Mouse (Mus musculus): ENCODE results near the gene B230118H07Rik.

Gene B230118H07Rik

DNA sequence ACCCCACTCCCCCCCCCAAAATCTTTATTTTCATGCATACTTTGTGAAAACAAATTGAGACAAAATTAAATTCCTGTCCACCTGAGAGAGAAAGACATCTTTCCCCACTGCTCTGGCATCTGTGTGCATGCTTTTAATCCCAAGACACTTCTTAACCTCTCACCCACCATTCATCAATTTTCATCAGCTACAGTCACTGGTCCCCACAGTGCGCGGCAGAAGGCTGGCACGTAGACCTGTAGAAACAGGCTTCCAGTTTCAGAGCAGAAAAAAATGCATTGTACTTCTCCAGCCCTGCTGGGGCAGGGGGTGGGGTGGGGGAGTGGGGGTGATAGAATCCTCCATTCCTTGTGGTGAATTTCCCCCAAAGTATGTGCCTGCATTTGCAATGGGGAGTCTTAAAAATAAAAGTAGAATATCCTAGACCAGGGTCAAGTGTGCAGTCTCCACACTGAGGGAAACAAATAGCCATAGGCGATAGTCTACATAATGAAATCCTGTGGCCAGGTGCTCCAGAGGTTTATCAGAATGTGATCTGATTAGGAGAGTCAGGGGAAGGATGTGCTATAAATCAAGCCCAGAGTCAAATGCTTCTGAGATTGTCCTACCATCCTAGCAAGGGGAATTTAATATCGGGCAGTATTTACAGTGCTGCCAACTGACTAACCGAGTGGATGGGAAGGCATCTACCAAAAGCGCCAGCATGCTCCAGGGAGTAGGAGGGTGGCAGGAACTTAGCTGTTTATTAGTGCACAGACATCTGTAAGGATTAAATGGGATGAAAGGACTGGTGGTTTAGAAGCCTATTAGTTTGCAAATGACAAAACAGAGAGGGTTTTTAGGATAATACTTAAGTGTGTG is 10.1 kb downstream of the B230118H07Rik start:
- DNase-seq (ENCODE audit: low spot score in 2 of 2), result no peak

DNA sequence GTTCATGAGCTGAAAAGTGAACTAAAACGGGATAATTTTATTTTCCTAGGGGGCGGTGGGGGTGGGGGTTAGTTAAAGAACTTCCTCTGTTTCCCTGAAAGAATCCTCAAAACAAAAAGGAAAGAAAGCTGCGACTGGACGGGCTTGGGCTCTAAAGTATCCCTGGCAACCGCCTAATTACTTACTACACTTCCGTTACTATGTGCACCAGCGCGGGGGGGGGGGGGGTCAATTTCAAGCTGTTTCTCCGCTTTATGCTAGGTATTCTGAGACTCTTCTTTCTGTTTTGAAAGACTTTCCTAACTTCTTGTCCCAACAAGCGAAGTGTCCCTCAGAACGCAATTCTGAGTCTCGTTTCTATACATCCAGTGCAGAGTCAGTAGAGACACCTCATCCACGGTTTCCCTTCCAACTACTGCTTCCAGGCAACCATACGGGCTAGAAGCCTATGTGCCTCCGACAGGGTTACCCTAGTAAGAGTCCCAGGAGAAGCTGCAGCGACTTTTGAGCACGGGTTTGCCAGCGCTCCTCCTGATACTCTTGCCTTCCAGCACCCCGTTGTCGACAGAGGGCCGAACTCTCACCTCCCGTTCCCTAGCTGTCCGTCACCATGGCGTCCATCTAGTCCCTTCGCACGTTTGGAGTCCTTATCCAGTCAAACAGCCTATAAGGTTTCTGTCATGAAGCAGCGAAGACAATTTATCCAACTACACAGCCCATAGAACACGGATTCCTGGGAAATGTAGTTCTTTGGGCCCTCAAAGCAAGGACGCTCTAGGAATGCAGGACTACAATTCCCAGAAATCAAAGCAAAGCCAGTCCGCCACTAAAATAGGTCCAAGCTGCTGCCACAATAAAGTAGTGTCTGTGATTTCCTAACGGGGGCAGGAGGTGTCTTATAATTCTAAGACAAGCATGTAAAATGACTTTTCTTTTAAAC is 20.8 kb downstream of the B230118H07Rik start:
- peak; percentile 83 to 94 for DNase-seq (ENCODE audit: low spot score in 2 of 2)

DNA sequence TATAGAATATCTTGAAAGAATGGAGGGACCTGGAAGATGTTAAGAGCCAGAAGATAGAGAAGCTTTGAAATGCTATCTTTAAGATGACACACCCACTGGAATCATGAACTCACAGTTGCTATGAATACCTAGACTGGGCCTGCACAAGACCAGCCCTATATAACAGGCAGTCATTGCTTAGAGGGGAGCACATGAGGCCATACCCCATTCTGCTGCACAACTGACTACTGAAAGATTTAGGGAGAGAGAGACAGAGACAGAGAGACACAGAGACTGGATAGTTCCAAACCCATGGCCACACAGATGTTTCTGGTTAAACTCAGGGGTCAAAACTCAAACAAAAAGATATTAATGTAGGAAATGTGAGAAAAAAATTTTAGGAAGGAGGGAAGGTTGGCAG is 22.1 kb downstream of the B230118H07Rik start:
- no peak for DNase-seq (ENCODE audit: low spot score in 2 of 2)

DNA sequence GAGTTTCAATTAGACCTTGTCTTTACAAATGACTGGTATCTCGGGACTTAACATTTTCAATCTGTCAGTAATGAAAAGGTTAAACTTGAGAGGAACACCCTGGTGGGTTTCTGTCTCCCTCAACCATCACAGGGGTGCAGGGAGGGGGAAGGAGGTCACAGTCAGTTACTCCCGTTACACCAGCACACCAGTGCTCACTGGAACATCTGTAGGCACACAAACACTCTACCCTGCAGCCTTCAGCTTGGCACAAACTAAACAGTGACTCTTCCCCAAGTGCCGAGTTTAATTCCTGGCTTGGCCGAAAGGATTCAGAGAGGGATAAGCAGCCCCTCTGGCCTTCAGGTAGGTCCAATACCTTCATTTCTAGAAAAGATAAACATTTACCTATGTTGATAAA is 24.8 kb downstream of the B230118H07Rik start, which contains the start of gene Rag2:
Gene Rag2 (plus strand): TSS at position 193 of the 400 bp plus-strand sequence.
- DNase-seq (ENCODE audit: low spot score in 2 of 2), result no peak

DNA sequence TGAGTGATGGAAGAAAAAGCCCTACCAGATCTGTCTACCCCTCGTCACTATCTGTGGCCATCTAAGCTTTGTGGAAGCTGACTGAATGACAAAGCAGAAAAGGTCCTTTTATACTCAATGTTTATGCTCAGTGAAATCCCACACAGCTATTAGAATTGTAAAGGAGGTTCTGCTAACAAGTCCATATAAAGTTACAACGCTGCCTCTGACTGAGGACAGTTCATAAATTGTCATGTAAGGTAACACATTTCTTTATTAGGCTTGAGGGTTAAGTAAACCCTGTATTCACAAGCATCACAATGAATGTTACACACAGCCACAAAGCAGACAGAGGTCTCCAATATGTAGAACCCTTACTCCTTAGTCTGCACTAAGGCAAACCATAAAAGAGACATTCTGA is 25.3 kb downstream of the B230118H07Rik start:
- no peak for DNase-seq (ENCODE audit: low spot score in 2 of 2)

- DNase-seq (ENCODE audit: low spot score in 2 of 2), result no peak
These were observed 26.3 kb downstream of the B230118H07Rik start for GRCm38 (mm10) chr2:101623042-101623441.

GRCm38 (mm10) chr2:101621611-101622010 is 27.7 kb downstream of the B230118H07Rik start:
- no peak for DNase-seq (ENCODE audit: low spot score in 2 of 2)

- DNase-seq (ENCODE audit: low spot score in 2 of 2), result no peak
These were observed 28.4 kb downstream of the B230118H07Rik start for GRCm38 (mm10) chr2:101620899-101621298.

DNA sequence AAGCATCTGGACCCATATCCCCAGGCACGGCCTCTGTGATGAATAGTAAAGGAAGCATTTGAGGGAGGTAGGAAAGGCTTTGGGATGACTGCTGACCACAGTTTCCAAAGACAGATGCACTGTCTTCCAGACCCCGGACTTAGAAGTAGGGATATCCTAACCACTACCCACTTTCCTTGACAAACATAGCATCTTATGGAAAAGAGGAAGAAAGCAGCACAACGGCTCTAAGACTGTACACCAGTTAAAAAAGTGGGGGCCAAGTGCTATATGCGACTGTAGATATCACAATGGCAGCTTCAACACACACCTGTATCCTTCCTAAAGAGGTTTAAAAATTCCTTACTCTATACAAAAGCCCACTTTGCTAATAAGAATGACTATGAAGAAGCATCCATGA is 31.0 kb downstream of the B230118H07Rik start:
- DNase-seq (ENCODE audit: low spot score in 2 of 2), result no peak

DNA sequence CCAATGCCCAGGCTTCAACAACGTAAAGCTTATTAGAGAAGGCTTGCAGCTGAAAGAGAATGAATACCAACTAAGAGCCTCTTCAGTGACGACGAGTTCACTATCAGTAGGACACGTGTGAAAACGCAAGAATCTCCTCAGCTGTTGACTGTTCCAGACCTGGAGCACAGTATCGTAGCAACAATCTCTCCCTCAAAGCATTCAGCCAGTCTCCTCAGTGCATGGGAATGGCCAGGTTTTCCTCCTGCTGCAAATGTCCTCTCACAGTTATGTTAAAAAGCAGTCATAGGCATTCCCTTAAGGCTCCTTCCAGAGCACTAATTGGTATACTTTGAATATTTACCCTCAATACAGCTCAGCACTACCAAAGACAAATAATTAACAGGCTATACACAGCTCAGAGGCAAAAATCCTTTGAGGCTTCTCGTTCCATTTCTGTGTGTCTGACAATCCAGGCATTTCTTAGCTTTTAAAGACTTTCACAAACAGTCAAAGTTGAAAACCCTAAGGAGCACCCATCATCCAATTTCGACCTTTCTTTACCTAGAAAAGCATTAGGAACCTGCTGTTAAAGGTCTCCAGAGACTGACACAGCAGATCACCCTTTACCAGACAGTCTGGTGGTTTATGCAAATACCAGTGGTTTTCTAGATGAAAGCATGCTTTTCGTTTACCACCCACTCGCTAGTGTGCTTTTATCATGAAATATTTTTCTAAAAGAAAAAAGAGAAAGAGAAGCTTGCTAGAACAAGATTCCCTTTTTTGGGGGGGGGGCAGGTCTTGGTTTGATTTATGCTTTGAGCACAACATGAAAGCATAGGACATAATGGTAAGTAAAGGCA is 33.6 kb downstream of the B230118H07Rik start:
- DNase-seq (ENCODE audit: low spot score in 2 of 2), result no peak

- DNase-seq (ENCODE audit: low spot score in 2 of 2), result no peak
These were observed 38.5 kb downstream of the B230118H07Rik start for GRCm38 (mm10) chr2:101610861-101611260.

DNA sequence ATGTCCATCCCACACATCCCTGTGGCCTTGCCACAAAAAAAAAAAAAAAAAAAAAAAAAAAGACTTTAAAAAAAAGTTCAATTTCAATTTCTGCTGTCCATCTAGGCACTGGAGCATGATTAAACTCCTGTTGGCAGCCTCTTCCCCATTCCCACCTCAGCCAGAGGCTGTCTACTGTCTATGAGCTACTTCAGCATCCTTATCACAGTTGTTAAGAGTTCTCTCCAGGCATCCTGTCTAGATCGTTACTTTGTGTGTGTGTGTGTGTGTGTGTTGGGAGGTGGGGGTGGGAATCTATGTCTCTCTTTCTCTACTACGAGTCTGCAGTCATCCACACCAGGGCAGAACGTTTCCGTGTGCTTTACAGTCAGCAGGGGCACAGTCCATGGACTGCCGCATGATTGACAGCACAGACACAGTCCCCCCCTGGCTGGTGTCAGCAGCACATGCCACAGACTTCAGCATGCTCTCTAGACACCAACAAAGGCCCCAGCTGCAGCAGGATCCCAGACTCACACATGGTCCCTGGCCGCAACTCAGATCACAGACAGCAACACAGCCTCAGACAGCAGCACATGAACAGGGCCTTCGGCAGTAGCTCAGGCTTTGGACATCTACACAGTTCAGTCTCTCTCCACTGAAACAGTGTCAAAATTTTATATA is 41.0 kb downstream of the B230118H07Rik start:
- DNase-seq (ENCODE audit: low spot score in 2 of 2), result no peak

DNA sequence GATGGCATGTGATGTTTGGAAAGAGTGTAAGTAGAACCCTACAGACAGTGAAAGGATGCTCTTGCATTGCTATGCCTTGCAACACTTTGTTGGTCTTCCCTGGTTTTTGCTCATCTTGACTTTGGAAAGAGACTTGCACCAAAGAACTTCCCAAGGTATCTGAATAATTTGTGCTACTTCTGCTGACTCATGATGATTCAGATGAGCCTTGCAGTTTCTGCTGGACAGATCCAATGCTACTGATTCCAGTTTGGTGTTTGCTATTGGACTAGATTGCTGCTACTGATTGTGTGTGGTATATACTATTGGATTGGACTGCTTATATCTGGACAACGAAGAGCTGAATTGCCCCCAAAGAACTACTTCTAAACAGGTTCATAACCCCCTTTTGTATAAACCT is 46.2 kb downstream of the B230118H07Rik start:
- DNase-seq (ENCODE audit: low spot score in 2 of 2), result no peak

- no peak for DNase-seq (ENCODE audit: low spot score in 2 of 2)
These were observed 48.6 kb downstream of the B230118H07Rik start for GRCm38 (mm10) chr2:101600703-101601102.

DNA sequence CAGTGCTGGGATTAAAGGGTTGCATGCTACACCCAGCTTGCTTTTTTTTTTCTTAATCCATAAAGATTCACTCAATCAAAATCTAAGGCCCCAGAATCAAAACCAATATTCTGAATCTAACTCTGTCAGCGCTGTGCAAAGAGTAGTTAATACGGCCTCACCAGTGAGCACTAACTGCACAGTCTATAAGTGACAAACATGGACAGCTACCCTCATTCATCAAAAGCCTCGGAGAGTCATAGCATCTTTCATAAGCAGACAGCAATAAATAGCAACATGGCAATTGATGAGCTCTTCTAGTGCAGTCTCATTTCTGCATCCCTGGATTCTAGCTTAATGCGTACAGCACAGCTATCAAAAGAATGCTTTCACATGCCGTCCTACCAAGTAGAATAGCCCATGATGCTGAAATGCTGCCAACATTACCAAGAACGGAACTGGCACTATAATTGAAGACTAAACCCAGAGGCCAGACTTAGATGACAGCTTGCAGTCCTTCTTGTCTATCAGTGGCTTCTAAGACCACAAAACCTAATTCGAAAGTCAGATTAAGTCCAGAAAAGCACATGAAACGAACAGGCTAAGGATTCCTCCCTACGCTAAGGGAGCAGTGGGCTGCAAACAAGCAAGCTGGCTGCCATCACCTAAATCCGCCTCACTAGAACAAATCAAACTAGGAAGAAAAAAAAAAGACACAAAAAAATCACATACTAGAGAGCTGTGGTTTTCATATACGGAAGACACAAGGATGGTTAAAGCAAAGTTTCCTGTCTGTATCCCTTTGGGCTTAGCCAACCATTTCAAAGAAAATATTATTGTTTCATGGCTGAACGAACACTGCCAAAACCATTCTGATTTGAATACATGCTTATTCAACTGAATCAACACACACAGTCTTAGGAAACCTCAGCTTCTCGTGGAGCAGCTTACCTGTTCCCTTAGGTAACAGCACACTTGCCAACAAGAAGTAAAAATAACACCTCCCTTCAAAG is 50.8 kb downstream of the B230118H07Rik start:
- DNase-seq (ENCODE audit: low spot score in 2 of 2), result no peak

GRCm38 (mm10) chr2:101597186-101597585 is 52.1 kb downstream of the B230118H07Rik start:
- no peak for DNase-seq (ENCODE audit: low spot score in 2 of 2)

DNA sequence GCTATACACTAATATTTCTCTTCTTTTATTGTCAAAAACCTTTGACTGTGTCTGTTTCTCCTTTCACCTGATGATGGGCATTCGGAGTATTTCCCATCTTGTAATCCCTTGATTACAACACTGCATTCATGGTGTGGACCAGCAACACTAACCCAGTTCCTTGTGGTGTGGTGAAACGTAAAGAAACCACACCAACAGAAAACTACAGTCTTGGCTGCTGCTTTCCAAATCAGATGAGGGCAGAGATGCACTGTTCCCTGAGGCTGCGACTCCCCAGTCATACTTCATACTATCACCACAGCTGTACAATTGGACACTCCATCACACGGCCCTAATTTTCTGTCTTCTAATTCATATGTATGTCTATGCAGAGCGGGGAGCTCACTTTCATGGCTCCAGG is 54.7 kb downstream of the B230118H07Rik start:
- no peak for DNase-seq (ENCODE audit: low spot score in 2 of 2)

DNA sequence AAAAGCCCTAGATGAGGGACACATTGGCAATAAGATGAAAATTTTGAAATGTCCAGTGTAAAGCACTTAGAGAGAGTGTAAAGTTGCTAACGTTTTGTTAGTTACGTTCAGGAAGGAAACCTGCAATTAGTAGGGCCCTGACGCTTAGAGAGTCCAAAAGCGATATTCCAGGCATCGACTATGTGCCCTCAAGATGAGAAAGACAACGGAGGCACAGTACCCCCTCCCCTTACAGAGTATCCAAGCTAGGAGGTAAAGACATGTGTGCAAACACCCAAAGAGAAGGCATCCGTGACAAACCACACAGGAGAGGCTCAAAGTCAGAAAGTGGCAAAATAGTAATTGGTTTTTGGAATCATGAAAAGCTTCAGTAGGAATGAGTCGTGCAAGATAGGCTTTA is 56.4 kb downstream of the B230118H07Rik start:
- DNase-seq (ENCODE audit: low spot score in 2 of 2), result no peak

DNA sequence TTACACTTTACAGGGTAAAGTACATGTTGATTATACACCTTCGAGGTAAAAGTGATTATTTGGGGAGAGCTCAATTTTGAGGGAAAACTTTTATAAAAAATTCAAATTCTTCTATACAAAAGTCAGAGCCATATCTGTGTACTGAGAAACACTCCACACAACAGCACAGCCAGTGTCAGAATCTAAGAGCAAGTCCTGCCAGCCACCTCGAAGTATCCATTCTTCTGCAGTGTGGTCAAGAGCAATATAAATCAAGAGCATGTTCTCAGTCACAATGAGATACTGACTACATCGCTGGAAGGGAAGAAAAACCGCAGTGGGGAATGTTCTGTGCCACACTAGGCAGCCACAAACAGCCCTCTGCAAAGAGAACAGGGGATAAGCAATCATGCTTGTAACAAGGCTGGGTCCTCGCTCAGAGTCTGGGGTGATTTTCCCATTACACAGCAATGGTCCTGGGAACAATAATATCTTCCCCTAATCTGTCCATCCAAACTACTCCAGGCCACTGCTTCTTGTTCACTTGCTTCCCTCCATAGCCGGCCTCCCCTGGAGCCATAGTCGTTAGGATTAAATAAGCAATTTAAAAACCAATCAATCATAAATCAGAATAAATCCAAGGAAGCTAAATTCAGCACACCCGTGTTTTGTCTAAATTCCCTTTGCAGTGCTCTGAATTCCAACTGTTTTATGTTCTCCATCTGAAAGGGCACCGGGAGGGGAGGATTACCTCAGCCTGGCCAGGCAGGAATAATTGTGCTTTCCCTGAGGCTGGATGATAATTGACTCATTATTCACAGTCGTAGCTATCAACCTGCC is 57.1 kb downstream of the B230118H07Rik start:
- DNase-seq (ENCODE audit: low spot score in 2 of 2), result no peak

Measured in right cerebral cortex, postnatal 36 days (tissue).